Mouse (Mus musculus) T-cell, adult 66 days (primary cell): ENCODE measurements around the gene Olfr1510. TPM values are rescaled to one million over a fixed set of nuclear protein-coding genes. Genes with fewer than 3 reads are reported as not detected.

Experiments used
- total RNA-seq, 2 experiments: library from RNA; stranded (reverse); gene quantifications; 3 replicates in 1 of 2; 4 replicates in 1 of 2; pipeline ENCODE4 v1.2.4; 2023

Olfr1510 gene
- not detected for total RNA-seq

DNA sequence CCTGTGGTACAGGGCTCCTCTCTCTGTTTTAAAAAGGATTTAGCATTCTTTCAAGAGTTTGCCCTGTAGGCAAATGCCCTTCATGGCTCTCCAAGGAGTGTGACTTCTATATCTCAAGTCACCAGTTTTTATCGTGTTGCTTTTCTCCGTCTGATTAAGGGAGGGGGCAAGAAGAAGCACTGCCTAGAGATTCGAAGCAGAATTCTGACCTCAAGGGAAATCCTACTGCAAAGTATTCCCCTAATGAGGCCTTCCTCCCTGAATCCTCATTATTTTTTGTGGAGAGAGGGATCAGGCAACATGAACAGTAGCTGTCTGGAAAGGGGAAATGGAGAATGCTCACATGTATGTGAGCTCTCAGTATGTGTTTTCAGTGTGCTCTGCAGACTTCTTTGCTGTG, at the start of gene Olfr1510:
Olfr1510 (minus strand) TSS at position 101 of the 400 bp plus-strand sequence.

DNA sequence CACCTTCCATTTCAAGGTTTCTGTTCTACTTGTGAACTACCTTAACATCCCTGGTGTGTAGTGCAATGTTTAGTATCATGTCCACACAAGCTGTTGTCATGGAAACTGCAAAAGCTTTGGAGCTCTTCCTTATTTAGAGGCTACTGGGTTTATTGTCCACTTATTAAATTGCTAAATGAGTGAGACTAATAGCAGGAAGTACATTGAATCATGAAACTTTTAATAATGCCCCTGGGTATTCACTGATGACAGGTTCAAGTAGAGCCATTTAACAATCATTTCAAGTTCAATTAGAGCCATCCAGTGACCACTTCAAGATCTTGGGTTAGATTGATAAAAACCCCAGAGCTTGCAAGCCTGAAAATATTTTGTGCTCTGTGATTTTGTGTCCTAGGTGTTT, 28.5 kb upstream of the Olfr1510 start, which contains the start of gene Olfr1509:
Olfr1509 (plus strand) TSS at position 301 of the 400 bp plus-strand sequence.

DNA sequence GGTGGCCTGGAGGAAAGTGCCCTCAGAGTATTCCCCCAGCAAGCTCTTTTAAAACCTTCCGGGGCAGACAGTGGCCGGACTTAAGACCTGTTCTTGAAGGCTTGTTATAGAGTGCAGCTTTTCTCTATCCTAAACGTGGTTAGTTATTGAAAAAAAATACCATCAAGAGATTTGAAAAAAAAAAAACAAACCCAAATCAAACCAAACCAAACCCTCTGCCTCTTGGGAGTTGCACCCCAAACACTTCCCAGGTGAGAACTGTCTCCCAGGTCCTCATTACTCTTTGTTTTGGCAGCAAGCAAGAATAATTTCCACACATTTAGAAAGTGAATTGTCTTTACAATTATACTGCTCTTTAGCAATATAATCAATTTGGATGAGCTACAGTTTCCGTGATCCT, 16.9 kb downstream of the Olfr1510 start, which contains the start of gene Olfr1511:
Olfr1511 (minus strand) TSS at position 101 of the 400 bp plus-strand sequence.

DNA sequence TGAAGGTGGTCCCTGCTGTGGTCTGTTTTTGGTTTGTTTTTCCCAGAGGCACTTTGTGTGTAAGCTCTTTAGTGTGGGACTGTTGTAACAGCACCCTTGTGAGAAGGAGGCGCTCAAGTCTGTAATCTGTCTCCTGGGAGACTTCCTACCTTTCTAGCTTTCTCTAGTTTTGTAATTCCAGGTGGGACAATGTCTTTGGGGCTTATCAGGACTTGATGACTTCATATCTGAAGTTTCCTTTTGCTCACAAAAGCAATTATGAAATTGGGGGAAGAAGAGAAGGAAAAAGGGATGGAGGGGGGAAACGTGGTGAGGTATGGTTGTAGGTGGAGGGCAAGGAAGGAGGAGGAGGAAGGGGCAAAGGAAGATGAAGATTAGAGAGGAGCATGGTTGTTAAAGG, 35.1 kb downstream of the Olfr1510 start, which contains the start of gene Olfr1512:
Olfr1512 (minus strand) TSS at position 101 of the 400 bp plus-strand sequence.

Other genes with a start within 250 kb of the Olfr1510 start
- gene Supt16, start 217.0 kb downstream of the Olfr1510 start, total RNA-seq: 10 to 100 TPM; 71.1 to 71.8 TPM
- 100 to 1,000 TPM; 237 to 253 TPM for gene Chd8, start 156.6 kb downstream of the Olfr1510 start, total RNA-seq
- gene Tox4, start 135.2 kb downstream of the Olfr1510 start, total RNA-seq: 100 to 1,000 TPM; 103 to 118 TPM
- gene Rab2b, start 134.8 kb downstream of the Olfr1510 start, total RNA-seq: 10 to 100 TPM; 15.6 to 17.5 TPM
- gene Mettl3, start 109.2 kb downstream of the Olfr1510 start, total RNA-seq: 10 to 100 TPM; 58.0 to 94.6 TPM
- gene Sall2, start 85.6 kb downstream of the Olfr1510 start, total RNA-seq: 1 to 10 TPM; 3.7 to 4.4 TPM
- gene Olfr1513, start 58.0 kb downstream of the Olfr1510 start, total RNA-seq: not detected
- not detected for gene Olfr1512, start 35.2 kb downstream of the Olfr1510 start, total RNA-seq
- gene Olfr1511, start 17.0 kb downstream of the Olfr1510 start, total RNA-seq: not detected
- gene Olfr1509, start 28.6 kb upstream of the Olfr1510 start, total RNA-seq: not detected
- not detected for gene Olfr1508, start 53.1 kb upstream of the Olfr1510 start, total RNA-seq
- gene Olfr1507, start 81.4 kb upstream of the Olfr1510 start, total RNA-seq: not detected